Mouse (Mus musculus): ENCODE data around the gene Cacna1d.

- TF ChIP-seq CTCF (conservative IDR thresholded peaks at IDR 0.05 in 1 of 2, IDR thresholded peaks at IDR 0.05 in 1 of 2; ENCODE audit: low read depth in 2 of 2, low read length in 2 of 2) (no peak), HCFC1 (IDR thresholded peaks at IDR 0.05; ENCODE audit: low read depth, low read length) (no peak), MYC (IDR thresholded peaks at IDR 0.05; ENCODE audit: low read depth, low read length) (no peak), TBP (conservative IDR thresholded peaks at IDR 0.05; ENCODE audit: low read depth, low read length) (no peak), CHD2 (IDR thresholded peaks at IDR 0.05; ENCODE audit: low read length) (no peak), POLR2A (IDR thresholded peaks at IDR 0.05; ENCODE audit: low read depth, low read length) (no peak), ZMIZ1 (IDR thresholded peaks at IDR 0.05; ENCODE audit: low read depth, low read length) (no peak), JUND (conservative IDR thresholded peaks at IDR 0.05; ENCODE audit: low read depth, low read length) (no peak), MXI1 (IDR thresholded peaks at IDR 0.05; ENCODE audit: low read depth, low read length) (no peak), USF1 (IDR thresholded peaks at IDR 0.05; ENCODE audit: low read depth, low read length) (no peak), MAX (IDR thresholded peaks at IDR 0.05; ENCODE audit: low read length) (no peak)
Observed at GRCm38 (mm10) chr14:30494998-30495397, 3.7 kb upstream of the Cacna1d start.

All from CH12.LX (cell line).